Mouse (Mus musculus): ENCODE measurements at regions not wholly inside any gene's neighbourhood (a gene's known extent, or its start where the extent isn't known, plus 50 kb on each side); places are given as distances from the start of the nearest gene placed in this dataset.

DNA sequence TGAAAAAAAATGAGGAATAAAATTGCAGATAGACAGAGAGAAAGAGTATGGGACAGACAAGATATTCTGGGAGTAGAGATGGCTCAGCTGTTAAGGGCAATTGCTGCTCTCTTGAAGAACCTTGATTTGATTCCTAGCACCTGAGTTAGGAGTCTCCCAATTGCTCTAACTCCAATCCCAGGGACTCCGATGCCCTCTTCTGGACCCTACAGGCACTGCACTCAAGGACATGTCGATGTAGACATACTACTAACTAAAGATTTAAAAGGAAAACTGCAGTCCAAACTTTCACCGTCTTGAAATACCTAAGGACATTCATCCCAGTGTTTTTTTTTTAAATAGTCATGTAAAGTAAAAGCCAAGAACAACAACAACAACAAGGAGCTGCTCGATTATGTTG is 189.0 kb downstream of the Cyp26b1 start:
- Histone ChIP-seq H3K36me3 (no peaks in the 10 kb centered on the region), H3K4me3 (no peak overlapping the region), H3K27ac (no peak overlapping the region), H3K27me3 (ENCODE audit: insufficient read depth, poor library complexity, severe bottlenecking) (peaks cover 24% of the 10 kb centered on the region), H3K9me3 (no peaks in the 10 kb centered on the region), H3K4me1 (peaks cover 5% of the 10 kb centered on the region; the same call in 1 of the 2 replicates)
- WGBS = 63% methylated on average over 4 of the region's 4 CpGs
- no peak for DNase-seq (ENCODE audit: low spot score)

DNA sequence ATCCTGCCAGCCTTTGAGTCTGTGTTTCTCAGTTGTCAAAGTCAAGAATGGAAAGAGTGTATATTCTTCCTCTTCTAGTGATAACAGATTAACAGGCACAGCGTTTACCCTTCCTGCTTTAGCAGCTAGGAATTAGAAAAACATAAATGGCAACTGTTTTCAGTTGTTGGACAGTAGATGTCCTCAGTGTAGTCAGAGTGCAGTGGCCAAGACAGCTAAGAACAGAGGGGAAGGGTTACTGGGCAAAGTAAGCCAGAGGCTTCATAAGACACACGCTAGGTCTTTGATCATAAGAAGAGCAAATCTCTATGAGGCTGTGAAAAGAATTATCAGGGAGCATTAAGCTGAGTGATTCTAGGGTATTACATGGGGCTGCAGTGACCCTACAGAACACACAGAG is 191.3 kb downstream of the Cyp26b1 start:
- Histone ChIP-seq H3K27ac (no peak overlapping the region), H3K36me3 (no peaks in the 10 kb centered on the region), H3K4me1 (peaks cover 5% of the 10 kb centered on the region; the same call in 1 of the 2 replicates), H3K27me3 (ENCODE audit: insufficient read depth, poor library complexity, severe bottlenecking) (peaks cover 26% of the 10 kb centered on the region; the same call in 1 of the 2 replicates), H3K9me3 (no peaks in the 10 kb centered on the region), H3K4me3 (no peak overlapping the region)
- DNase-seq (ENCODE audit: low spot score) = no peak
- WGBS = 62% methylated on average over 2 of the region's 2 CpGs

DNA sequence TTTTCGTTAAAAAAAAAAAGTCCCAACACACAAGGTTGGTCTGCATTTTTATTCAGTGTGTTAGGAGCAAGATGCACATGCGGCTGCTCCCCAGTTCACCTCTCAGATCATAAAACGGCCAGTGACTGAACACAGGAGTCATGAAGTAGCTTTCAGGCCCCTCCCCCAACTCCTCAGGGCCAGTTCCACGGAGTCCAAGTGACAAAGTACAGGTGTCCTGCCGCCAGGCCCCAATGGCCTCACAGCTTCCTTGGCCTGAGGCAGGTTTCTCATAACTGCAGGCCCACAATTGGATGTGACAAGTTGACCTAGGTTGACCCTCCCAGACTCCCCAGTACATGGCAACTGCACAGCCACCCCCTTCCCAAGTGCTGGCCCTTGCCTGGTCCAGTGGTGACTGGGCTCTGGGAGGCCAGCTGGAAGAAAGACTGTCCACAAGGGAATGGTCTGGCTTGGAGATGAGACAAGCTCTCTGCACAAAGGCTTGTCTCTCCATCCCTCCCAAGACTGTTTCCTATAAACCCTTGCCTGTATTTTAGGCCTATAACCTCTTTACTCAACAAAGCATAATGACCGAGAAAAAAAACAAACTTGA is 199.1 kb downstream of the Cyp26b1 start:
- no peak for DNase-seq (ENCODE audit: low spot score)
- no peaks in the 10 kb centered on the region for H3K36me3 ChIP-seq
- no peaks in the 10 kb centered on the region for H3K9me3 ChIP-seq
- WGBS = 53% methylated on average over 6 of the region's 6 CpGs
- H3K27me3 ChIP-seq (ENCODE audit: insufficient read depth, poor library complexity, severe bottlenecking) = peaks cover 29% of the 10 kb centered on the region
- no peak overlapping the region for H3K27ac ChIP-seq
- no peak overlapping the region for H3K4me3 ChIP-seq
- peaks cover 39% of the 10 kb centered on the region for H3K4me1 ChIP-seq

DNA sequence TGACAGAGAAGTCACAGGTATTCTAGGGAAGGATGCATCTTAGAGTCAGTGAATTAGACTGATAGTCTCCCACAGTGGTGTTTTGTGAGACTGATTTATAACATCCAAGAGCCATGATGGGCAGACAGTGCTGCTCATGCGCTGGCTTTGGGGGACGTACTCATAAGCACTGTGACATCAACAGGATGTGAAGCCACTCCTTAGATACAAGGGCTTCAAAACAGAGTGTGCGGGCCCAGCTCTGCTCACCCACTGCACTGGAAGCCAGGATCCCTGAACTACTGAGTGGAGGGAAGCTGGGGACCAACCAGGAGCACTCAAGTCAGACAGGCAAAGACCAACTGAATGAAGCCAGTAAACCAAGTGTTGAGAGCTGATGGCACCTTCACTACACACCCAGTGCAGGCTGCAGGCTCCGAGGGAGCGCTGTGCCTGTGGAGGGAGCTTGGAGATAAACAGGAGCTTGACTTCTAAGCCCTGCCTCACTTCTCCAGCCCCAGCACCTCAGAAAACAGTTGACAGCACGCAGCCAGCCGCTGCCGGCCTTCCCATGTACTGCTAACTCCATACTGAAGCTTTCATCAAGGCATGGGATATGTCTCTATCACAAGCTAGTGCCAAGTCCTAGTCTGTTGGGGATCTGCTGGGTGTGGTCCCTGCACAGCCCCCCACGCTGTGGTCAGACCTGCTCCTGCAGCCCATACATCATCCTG is 200.0 kb downstream of the Cyp26b1 start:
- H3K27me3 ChIP-seq (ENCODE audit: insufficient read depth, poor library complexity, severe bottlenecking) = peaks cover 33% of the 10 kb centered on the region
- DNase-seq (ENCODE audit: low spot score) = peak; percentile 83
- WGBS = 34% methylated on average over 9 of the region's 9 CpGs
- H3K4me3 ChIP-seq = no peak overlapping the region
- no peaks in the 10 kb centered on the region for H3K9me3 ChIP-seq
- no peaks in the 10 kb centered on the region for H3K36me3 ChIP-seq
- H3K27ac ChIP-seq = peak overlapping the region; percentile 44
- peaks cover 39% of the 10 kb centered on the region for H3K4me1 ChIP-seq

DNA sequence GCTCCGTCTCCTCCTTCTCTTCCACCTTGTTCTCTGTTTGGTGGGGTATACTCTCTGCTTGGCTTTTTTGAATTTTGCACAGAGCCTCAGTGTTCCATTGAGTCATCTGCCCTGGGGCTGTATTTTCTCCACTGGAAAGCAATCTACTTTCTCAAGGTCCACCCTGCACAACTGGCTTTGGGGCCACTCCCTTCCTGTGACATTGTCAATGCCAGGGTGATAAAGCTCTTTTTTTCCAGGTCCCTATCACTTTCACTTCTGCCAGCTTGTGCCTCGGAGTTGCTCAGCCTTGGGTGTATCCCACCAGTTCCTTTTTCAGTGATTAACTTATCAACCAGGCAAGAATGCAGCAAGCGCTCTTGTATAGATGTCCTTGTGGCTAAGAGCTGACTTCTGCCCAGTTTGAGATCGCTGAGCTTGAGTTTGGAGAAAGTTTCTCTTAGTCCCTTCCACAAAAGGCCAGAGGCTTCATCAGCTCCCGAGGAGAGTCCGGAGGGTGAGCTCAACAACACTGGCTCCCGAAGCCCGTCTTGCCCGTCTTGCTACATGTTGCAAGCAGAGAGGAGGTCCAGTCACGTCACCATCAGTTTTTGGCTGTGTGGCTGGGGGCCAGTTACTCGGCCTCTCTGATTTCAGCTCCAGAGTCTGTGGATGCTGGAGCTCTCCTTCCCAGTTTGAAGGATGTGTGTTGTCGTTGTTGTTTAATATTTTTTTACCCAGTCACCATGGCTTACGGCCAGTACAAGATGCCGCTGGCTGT is 200.8 kb downstream of the Cyp26b1 start:
- Histone ChIP-seq H3K27me3 (ENCODE audit: insufficient read depth, poor library complexity, severe bottlenecking) (peaks cover 41% of the 10 kb centered on the region), H3K27ac (0 out of 2 replicates have a peak overlapping the region, but pooled peaks have one; percentile 6), H3K9me3 (no peaks in the 10 kb centered on the region), H3K4me1 (peaks cover 34% of the 10 kb centered on the region), H3K36me3 (no peaks in the 10 kb centered on the region), H3K4me3 (no peak overlapping the region)
- no peak for DNase-seq (ENCODE audit: low spot score)
- 75% methylated on average over 14 of the region's 14 CpGs for WGBS

- Histone ChIP-seq H3K27me3 (ENCODE audit: insufficient read depth, poor library complexity, severe bottlenecking) (peaks cover 51% of the 10 kb centered on the region), H3K36me3 (no peaks in the 10 kb centered on the region), H3K4me1 (peaks cover 34% of the 10 kb centered on the region), H3K9me3 (no peaks in the 10 kb centered on the region), H3K4me3 (no peak overlapping the region), H3K27ac (no peak overlapping the region)
- 91% methylated on average over 3 of the region's 3 CpGs for WGBS
- DNase-seq (ENCODE audit: low spot score) = no peak
Measured at GRCm38 (mm10) chr6:84391016-84391415, 202.7 kb downstream of the Cyp26b1 start.

- WGBS = 13% methylated on average over 10 of the region's 10 CpGs
- peak overlapping the region; percentile 69 for H3K27ac ChIP-seq
- no peaks in the 10 kb centered on the region for H3K36me3 ChIP-seq
- no peak overlapping the region for H3K4me3 ChIP-seq
- H3K27me3 ChIP-seq (ENCODE audit: insufficient read depth, poor library complexity, severe bottlenecking) = peaks cover 56% of the 10 kb centered on the region
- H3K4me1 ChIP-seq = peaks cover 13% of the 10 kb centered on the region
- H3K9me3 ChIP-seq = no peaks in the 10 kb centered on the region
- DNase-seq (ENCODE audit: low spot score) = peak; percentile 84
Measured at GRCm38 (mm10) chr6:84385696-84386095, 208.0 kb downstream of the Cyp26b1 start.

- Histone ChIP-seq H3K36me3 (no peaks in the 10 kb centered on the region), H3K9me3 (no peaks in the 10 kb centered on the region), H3K27me3 (ENCODE audit: insufficient read depth, poor library complexity, severe bottlenecking) (peaks cover 44% of the 10 kb centered on the region), H3K4me3 (no peak overlapping the region), H3K27ac (no peak overlapping the region), H3K4me1 (peaks cover 14% of the 10 kb centered on the region)
- WGBS = 70% methylated on average over 3 of the region's 3 CpGs
- DNase-seq (ENCODE audit: low spot score) = no peak
Measured at GRCm38 (mm10) chr6:84383718-84384117, 210.0 kb downstream of the Cyp26b1 start.

GRCm38 (mm10) chr6:84383141-84383540 is 210.6 kb downstream of the Cyp26b1 start:
- H3K9me3 ChIP-seq = no peaks in the 10 kb centered on the region
- peaks cover 17% of the 10 kb centered on the region for H3K4me1 ChIP-seq
- no peak overlapping the region for H3K27ac ChIP-seq
- H3K27me3 ChIP-seq (ENCODE audit: insufficient read depth, poor library complexity, severe bottlenecking) = peaks cover 44% of the 10 kb centered on the region
- no peak for DNase-seq (ENCODE audit: low spot score)
- H3K36me3 ChIP-seq = no peaks in the 10 kb centered on the region
- H3K4me3 ChIP-seq = no peak overlapping the region
- 83% methylated on average over 3 of the region's 3 CpGs for WGBS

- Histone ChIP-seq H3K36me3 (no peaks in the 10 kb centered on the region), H3K4me1 (peaks cover 17% of the 10 kb centered on the region), H3K27me3 (ENCODE audit: insufficient read depth, poor library complexity, severe bottlenecking) (peaks cover 49% of the 10 kb centered on the region), H3K4me3 (no peak overlapping the region), H3K9me3 (no peaks in the 10 kb centered on the region), H3K27ac (no peak overlapping the region)
- no peak for DNase-seq (ENCODE audit: low spot score)
- 83% methylated on average over 10 of the region's 10 CpGs for WGBS
Measured at GRCm38 (mm10) chr6:84381571-84381970, 212.1 kb downstream of the Cyp26b1 start.

DNA sequence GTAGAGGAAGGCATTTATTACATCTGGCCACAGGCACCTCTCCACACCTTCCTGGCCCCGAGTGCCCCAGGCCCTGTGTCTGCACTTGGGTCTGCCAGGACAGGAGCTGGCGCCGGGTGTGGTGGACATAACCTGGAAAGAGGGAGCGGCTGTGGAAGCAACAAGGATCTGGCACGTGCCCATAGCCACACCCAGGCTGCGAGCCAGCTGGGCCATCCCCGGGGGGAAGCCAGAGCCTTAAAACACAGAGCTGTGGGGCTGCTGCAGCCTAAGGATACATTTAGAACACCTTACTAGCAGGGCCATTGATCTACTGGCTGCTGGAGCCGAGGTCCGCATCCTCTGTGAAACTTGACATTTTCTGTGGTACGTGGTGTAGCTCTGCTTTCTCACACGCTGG is 217.0 kb downstream of the Cyp26b1 start:
- Histone ChIP-seq H3K4me3 (no peak overlapping the region), H3K36me3 (no peaks in the 10 kb centered on the region), H3K27me3 (ENCODE audit: insufficient read depth, poor library complexity, severe bottlenecking) (peaks cover 60% of the 10 kb centered on the region), H3K9me3 (no peaks in the 10 kb centered on the region), H3K27ac (no peak overlapping the region), H3K4me1 (peaks cover 4% of the 10 kb centered on the region; the same call in 1 of the 2 replicates)
- WGBS = 71% methylated on average over 11 of the region's 11 CpGs
- no peak for DNase-seq (ENCODE audit: low spot score)

DNA sequence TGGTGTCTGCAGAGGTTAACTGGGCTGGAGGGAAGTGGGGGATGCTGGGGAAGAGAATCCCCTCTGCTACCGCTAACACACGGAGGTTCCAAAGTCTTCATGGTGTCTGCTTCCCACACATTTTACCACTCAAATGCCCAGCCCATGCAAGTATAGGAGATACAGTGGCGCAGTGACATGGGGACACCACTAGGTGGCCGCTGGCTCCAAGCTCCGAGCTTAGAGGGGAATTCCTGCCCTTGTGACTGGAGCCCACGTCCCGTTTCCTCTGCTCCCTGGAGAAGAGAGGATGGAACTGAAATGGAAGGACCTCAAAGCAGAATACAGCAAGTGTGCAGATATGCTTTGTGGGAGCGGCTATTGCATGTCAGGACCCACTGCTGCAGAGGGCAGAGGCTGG is 218.2 kb downstream of the Cyp26b1 start:
- H3K4me1 ChIP-seq = peaks cover 4% of the 10 kb centered on the region; the same call in 1 of the 2 replicates
- no peaks in the 10 kb centered on the region for H3K36me3 ChIP-seq
- 12% methylated on average over 8 of the region's 8 CpGs for WGBS
- peaks cover 61% of the 10 kb centered on the region for H3K27me3 ChIP-seq (ENCODE audit: insufficient read depth, poor library complexity, severe bottlenecking)
- no peak overlapping the region for H3K4me3 ChIP-seq
- DNase-seq (ENCODE audit: low spot score) = peak; percentile 85
- no peak overlapping the region for H3K27ac ChIP-seq
- H3K9me3 ChIP-seq = no peaks in the 10 kb centered on the region

DNA sequence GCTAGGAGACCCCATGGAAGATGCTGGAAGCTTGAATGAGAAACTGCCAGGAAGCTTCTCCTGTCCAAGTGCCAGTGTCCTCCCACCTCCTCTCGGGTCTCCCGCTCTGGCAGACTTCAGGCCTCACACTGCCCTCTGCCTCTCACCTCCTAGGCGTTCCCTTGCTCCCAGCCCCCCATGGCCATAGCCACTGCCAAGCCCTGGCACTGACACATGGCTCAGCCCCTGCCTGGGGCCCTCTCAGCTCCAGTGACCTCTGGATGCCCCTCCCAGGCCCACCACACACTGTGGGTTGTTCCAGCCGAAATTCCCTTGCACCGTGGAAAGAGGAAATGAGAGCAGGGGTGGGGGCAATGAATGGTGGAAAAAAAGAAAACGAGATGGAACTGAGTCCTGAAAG is 227.3 kb downstream of the Cyp26b1 start:
- Histone ChIP-seq H3K4me3 (no peak overlapping the region), H3K4me1 (peaks cover 2% of the 10 kb centered on the region; the same call in 1 of the 2 replicates), H3K9me3 (no peaks in the 10 kb centered on the region), H3K27ac (no peak overlapping the region), H3K27me3 (ENCODE audit: insufficient read depth, poor library complexity, severe bottlenecking) (peaks cover 21% of the 10 kb centered on the region), H3K36me3 (no peaks in the 10 kb centered on the region)
- DNase-seq (ENCODE audit: low spot score) = no peak
- 57% methylated on average over 6 of the region's 6 CpGs for WGBS
